ENCODE assay signal across 8 mouse cellular contexts in genomic region chr7:114416021-114416845, GRCm38 (mm10). TPM values are rescaled to one million over a fixed set of nuclear protein-coding genes. Genes with fewer than 3 reads are reported as not detected.
DNase-seq lines count a peak whose midpoint lies in the region; ATAC-seq lines count a peak whose summit lies in the region.

No protein-coding gene starts in this region.

- peak; percentile 57 to 71 for DNase-seq in cerebellum, postnatal 14 days
- DNase-seq in frontal cortex, postnatal 36 days (ENCODE audit: low spot score in 2 of 2): peak; percentile 51 to 58
- DNase-seq in left cerebral cortex, postnatal 14 days (ENCODE audit: low spot score in 2 of 2): peak; percentile 22 to 43
- peak; percentile 65 for DNase-seq in right cerebral cortex, postnatal 25 days
- DNase-seq in adipocyte (ENCODE audit: low spot score): no peak

- ATAC-seq in activated CD4-positive, CD25-positive, alpha-beta regulatory T cell, adult 4 months: peak; percentile 21
- ATAC-seq in inflammation-experienced regulatory T-cells, adult 6 months: peak; percentile 41
- peak; percentile 33 for ATAC-seq in megakaryocyte progenitor cell, adult 5-6 weeks (replicated peaks; ENCODE audit: poor library complexity)

- intact Hi-C loops in left cerebral cortex, postnatal 14 days (cut with DNase I): loop anchor here (10.0 kb wide), 2 partner anchors 101 to 131 kb away; no protein-coding TSS in a partner anchor

RNA-seq across cellular contexts. Expression of gene Pde3b, which starts 1.2 kb away (rescaled TPM):
- 1 to 10 TPM; 1.6 to 2.1 TPM for polyA plus RNA-seq in activated CD4-positive, CD25-positive, alpha-beta regulatory T cell, adult 4 months (2017; shearing (Covaris generic))
- polyA plus RNA-seq in inflammation-experienced regulatory T-cells, adult 6 months (2017; shearing (Covaris generic)): 1 to 10 TPM; 2.9 to 3.3 (median 3.0) TPM
- total RNA-seq in left cerebral cortex, postnatal 14 days (2021): 1 to 10 TPM; 7.4 to 8.0 TPM
- total RNA-seq in megakaryocyte progenitor cell, adult 5-6 weeks (2015): 9.8 and 13.0 TPM in 2 replicates
- 12.0 and 14.5 TPM in 2 replicates for total RNA-seq in megakaryocyte progenitor cell, adult 5-6 weeks (2017)
